Mouse (Mus musculus) liver, adult 2 months (tissue): ENCODE results near the gene Ubl4b.

Experiments
- CTCF ChIP-seq: fragments of 200-500 bp; IDR thresholded peaks from 2 replicates; pipeline ENCODE4 v1.5.1; 2011; ENCODE audit warnings: low read depth, low read length, control low read depth
- POLR2A ChIP-seq: fragments of 200-500 bp; IDR thresholded peaks from 2 replicates; pipeline ENCODE4 v1.6.1; 2011; ENCODE audit warnings: low read length, control low read depth; ENCODE audit not compliant: insufficient read depth; ENCODE audit errors: extremely low read depth

DNA sequence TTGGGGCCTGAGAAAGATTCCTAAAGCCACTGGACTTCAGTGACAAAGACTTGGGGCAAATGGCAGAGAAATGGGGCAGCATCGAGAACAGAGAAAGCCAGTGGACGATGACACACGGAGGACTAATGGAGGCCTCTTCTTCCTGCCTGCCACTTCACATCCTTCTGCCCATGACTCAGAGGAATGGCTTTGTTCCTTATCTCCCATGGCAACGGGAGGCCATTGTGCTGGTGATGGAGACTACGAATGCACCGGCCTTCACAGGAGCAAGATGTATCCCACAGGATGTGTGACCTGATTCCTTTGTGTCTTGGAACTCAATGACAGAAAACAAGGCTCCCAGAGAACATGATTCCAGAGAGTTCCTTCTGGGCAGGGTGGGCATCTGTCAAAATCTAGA lies 30.3 kb downstream of the Ubl4b start:
- TF ChIP-seq CTCF (no peak), POLR2A (no peak)
